ENCODE assay signal across 15 mouse cellular contexts in the genomic region with DNA sequence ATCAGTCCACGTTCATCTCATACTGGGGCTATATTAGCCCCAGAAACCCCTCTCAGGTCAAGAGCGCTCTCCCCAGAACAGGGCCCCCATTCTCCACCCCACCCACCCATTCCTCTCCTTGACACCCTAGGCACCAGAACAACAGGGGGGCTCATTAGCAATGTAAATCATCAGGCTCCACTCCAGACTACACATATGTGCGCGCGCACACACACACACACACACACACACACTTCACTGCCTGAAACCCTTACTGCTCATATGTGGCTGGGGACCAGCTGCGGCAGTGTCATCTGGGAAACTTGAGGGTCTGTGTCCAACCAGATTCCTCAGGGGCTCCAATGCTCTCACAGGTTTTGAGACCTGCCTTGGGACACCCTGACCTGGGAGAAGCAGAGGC.
"Had no signal": no experiment of that assay in that cellular context is flagged by ENCODE, and none has a peak within 500 bp of the region (broad histone marks: within the 10 kb centered on the region; RNA-seq: fewer than 3 reads in every experiment).

No protein-coding gene starts in this region.

- DNase-seq: kidney, adult 8-10 months; kidney, postnatal 36 days; left cerebral cortex, postnatal 4 days; lung, adult 18-20 months; lung, postnatal 36 days; midbrain, embryonic 14.5 days; retina, postnatal 1 day; right cerebral cortex, postnatal 4 days; spleen, adult 18-20 months; thymus, postnatal 4 days had no signal

- H3K9me3 ChIP-seq: intestine, embryonic 15.5 days; limb, embryonic 13.5 days had no signal

- H3K27me3 ChIP-seq: intestine, embryonic 15.5 days; limb, embryonic 13.5 days had no signal

- ATAC-seq: intestine, embryonic 15.5 days; lung, postnatal 0 days had no signal

- H3K27ac ChIP-seq: intestine, embryonic 15.5 days; kidney, postnatal 0 days; limb, embryonic 13.5 days; liver, embryonic 14.5 days had no signal

- H3K9ac ChIP-seq: intestine, embryonic 15.5 days; limb, embryonic 13.5 days; liver, embryonic 14.5 days had no signal

- H3K4me3 ChIP-seq: intestine, embryonic 15.5 days; limb, embryonic 13.5 days had no signal

- H3K4me2 ChIP-seq: intestine, embryonic 15.5 days; limb, embryonic 13.5 days had no signal

- H3K36me3 ChIP-seq: intestine, embryonic 15.5 days; limb, embryonic 13.5 days had no signal
